Mouse (Mus musculus) heart, adult 2 months (tissue): ENCODE measurements around the gene Zfp697.
"Not testable (repeated sequence)": the region's sequence is repeated elsewhere in the genome, so short reads cannot be mapped to it uniquely, and the experiment has no call there.

Experiments used
- CTCF ChIP-seq: fragments of 200-600 bp; IDR thresholded peaks from 2 replicates; pipeline ENCODE4 v1.8.1; 2022; ENCODE audit warnings: antibody characterized with exemption, mild to moderate bottlenecking, moderate library complexity
- POLR2A ChIP-seq: fragments of 200-500 bp; IDR thresholded peaks from 2 replicates; pipeline ENCODE4 v1.6.1; 2011; ENCODE audit warnings: mild to moderate bottlenecking, low read depth, low read length, control low read depth; ENCODE audit not compliant: insufficient read depth

DNA sequence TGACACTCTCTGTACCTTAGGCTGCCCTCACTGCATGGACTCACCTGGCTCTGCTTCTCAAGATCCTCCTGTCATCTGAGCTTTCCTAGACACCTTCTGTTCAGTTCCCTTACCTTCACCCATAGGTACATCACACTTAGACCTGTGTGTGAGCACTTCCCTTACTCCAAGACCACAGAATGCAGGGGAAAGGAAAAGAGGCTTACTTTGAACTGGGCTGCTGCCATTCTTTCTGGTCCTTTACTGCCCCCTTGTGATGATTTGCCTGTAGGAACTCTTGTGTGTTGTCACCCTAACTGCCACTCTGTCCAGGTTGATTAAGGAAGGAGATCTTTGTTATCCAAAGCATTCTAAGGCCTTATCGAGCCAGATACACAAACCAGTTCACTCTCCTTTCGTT lies 168.0 kb downstream of the Zfp697 start:
- TF ChIP-seq CTCF, POLR2A: not testable (repeated sequence)
